Mouse (Mus musculus): ENCODE data around the gene Ipo8.

- TF ChIP-seq POLR2A (IDR thresholded peaks at IDR 0.05; ENCODE audit: control insufficient read depth, extremely low read depth, insufficient read depth, low read length, poor library complexity), result no peak
- TF ChIP-seq CTCF (IDR thresholded peaks at IDR 0.05; ENCODE audit: borderline replicate concordance, control insufficient read depth, extremely low read depth, insufficient read depth, low read length, poor library complexity), result no peak
These were observed 98.3 kb downstream of the Ipo8 start for GRCm38 (mm10) chr6:148732920-148733319.

Data from thymus, adult 2 months (tissue).